Mouse (Mus musculus): ENCODE data around the gene Nudt8.

Nudt8 gene

DNA sequence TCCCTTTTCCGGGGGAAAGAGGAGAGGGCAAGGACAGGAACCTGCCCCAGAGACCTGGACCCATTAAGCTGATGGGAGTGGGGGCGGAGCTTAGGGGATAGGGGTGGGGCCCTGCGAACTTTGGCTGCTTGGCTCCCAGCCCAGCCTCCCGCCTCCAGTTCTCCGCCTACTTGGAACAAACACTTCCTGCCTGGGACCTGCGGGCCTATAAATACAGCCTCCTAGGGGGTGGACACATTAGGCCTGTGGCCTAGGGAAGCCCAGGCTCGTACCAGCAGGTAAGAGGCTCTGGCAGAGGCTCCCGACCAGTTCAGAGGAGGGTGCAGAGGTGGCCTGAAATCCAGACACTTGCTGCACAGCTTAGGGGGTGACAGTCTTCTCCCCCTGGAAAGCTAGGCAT is 14.0 kb upstream of the Nudt8 start, which contains the start of gene Acy3:
Gene Acy3, plus strand, starts transcription at position 237 of the 400 bp plus-strand sequence.
- no peak for DNase-seq (ENCODE audit: low read depth, low spot score)

- DNase-seq (ENCODE audit: low read depth, low spot score): no peak
Measured at GRCm38 (mm10) chr19:3988066-3988465, 12.3 kb upstream of the Nudt8 start.

DNA sequence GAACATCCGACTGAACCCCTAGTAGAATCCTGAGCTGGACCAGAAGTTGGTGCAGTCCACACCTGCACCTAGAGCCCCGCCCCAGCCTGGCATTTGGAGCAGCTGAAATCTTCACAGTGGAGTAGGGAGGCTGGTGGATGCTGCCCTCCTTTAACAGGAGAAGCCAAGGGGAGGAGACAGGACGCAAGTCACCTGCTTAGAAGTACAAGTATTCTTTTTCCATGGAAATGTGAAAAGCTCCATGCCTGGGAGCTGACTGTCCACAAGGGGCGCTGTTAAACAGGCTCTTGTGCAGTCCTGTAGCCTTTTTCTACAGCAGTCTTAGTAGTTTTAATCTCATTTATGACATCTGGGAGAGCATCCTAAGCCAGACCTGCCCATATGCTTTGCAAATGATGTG is 11.6 kb upstream of the Nudt8 start:
- DNase-seq (ENCODE audit: low read depth, low spot score): no peak

- DNase-seq (ENCODE audit: low read depth, low spot score): no peak
Measured at GRCm38 (mm10) chr19:3990804-3991203, 9.6 kb upstream of the Nudt8 start.

GRCm38 (mm10) chr19:3991562-3991961 is 8.8 kb upstream of the Nudt8 start:
- no peak for DNase-seq (ENCODE audit: low read depth, low spot score)

- DNase-seq (ENCODE audit: low read depth, low spot score): no peak
Measured at GRCm38 (mm10) chr19:3991966-3992365, 8.4 kb upstream of the Nudt8 start.

- DNase-seq (ENCODE audit: low read depth, low spot score): no peak
Measured at GRCm38 (mm10) chr19:3992416-3992815, 8.0 kb upstream of the Nudt8 start, which contains the start of gene Tbx10. Gene Tbx10 (plus strand): TSS chr19:3992752.

DNA sequence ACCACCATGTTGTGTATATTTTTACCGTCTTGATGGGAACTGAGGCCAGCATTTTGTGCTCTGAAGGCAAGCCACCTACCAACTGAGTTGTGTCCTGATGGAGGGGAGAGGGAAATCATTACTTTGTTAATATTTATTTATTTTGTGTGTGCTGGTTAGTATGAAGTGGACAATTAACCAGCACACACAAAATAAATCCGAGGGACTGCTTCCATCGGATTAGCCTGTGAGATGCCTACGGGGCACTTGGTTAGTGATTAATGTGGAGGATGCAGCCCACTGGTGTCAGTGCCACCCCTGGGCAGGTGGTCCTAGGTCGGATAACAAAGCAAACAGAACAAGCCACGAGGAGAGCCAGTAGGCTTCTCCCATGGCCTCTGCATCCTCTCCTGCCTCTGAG is 5.4 kb upstream of the Nudt8 start:
- no peak for DNase-seq (ENCODE audit: low read depth, low spot score)

DNA sequence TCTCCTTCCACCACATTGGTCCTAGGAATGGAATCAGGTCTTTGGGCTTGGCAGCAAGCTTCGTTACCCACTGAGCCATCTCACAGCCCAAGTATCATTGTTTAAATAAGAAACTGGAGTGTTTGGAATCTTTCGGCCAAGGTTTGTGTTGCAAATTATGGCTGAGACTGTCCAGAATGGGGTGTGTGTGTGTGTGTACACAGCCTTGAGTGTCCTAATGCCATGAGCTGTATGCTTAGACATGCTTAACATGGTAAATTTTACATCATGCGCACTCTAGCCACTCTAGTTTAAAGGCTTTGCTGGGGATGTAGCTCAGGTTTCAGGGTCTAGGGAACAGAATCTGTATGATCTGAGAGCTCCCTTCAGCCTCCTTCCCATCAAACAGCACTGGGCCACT is 4.9 kb upstream of the Nudt8 start:
- no peak for DNase-seq (ENCODE audit: low read depth, low spot score)

DNA sequence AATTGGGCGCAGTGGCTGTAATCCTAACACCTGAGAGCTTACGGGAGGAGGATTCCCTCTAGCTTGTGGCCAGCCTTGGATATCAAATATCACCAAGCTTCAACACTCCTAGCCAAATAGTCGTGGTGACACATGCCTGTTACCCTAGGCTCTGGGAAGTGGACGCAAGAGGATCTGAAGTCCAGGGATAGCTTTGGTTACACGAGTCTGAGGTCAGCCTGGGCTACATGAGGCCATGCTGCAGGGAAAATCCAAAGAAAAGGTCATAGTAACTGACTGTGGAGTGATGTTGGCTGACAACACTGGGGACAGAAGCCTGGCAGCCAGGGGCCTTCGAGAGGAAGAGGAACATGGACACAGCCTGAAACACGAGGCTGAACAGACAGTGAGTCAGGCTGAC is 4.3 kb upstream of the Nudt8 start:
- no peak for DNase-seq (ENCODE audit: low read depth, low spot score)

- DNase-seq (ENCODE audit: low read depth, low spot score): no peak
Measured at GRCm38 (mm10) chr19:3996747-3997146, 3.6 kb upstream of the Nudt8 start.

DNA sequence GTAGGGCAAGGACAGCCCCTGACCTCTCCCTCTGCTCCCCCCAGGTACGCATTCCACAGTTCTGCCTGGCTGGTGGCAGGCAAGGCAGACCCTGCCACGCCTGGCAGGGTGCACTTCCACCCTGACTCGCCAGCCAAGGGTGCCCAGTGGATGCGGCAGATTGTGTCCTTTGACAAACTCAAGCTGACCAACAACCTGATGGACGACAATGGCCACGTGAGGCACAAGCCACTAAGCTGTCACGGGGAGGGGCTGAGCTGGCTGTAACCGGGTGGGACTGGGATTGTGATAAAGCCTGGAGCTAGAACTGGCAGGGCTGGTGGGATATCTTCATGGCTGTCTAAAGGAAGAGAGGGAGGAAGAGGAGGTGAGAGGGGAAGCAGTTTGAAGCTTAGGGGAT is 3.1 kb upstream of the Nudt8 start:
- no peak for DNase-seq (ENCODE audit: low read depth, low spot score)

GRCm38 (mm10) chr19:3998335-3998734 is 2.0 kb upstream of the Nudt8 start:
- DNase-seq (ENCODE audit: low read depth, low spot score): no peak

DNA sequence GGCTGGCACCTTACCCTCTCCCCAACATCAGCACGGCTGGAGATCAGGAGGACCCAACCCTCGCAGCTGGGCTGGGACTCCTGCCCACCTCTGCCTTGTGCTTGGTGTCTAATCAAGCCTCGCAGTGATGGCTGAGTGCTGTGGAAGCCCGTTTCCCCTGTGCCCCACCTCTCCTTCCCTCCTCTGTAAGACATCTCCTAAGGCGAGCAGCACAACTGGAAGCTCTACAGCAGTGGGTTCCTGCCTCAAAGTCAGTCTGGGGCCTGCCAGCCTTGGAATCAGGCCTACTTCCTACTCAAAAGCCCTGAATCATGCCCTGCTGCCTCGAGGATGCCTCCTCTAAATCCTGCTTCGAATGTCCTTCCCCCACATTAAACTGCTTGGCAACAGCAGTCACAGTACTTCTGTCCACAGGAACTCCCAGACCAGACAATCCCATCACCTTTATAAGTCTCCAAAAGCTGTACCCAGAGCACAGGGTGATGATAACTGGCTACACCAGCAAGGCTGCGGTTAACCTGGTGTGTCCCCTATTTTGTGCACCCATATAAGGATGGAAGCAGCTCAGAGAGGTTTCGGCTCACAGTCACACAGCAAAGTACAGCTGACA is 1.2 kb upstream of the Nudt8 start:
- DNase-seq (ENCODE audit: low read depth, low spot score): no peak

GRCm38 (mm10) chr19:4000949-4001525 is 657 bp downstream of the Nudt8 start:
- no peak for DNase-seq (ENCODE audit: low read depth, low spot score)

GRCm38 (mm10) chr19:4001752-4002151 is 1.4 kb downstream of the Nudt8 start:
- DNase-seq (ENCODE audit: low read depth, low spot score): no peak

DNA sequence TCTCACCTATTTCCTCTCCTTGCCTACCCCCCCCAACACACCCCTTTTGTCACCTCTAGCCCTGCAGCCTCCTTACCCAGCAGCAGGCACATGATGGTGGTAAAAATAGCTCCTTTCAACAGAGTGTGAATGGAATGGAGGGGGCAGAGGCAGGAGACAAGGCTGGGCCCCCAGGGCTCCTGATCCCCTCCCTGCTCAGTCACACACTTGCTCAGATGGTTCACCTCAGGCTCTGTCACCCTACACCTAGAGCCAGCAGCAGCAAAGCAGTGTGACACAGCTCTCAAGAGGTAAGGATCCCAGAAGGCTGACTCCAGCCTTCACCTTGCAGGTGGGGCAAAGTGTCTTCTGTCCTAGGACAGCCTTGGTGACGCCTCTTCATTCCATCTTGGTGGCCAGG is 2.7 kb downstream of the Nudt8 start, which contains the start of gene Doc2g:
Gene Doc2g, plus strand, starts transcription at position 202 of the 400 bp plus-strand sequence.
- DNase-seq (ENCODE audit: low read depth, low spot score): no peak

- DNase-seq (ENCODE audit: low read depth, low spot score): no peak
Measured at GRCm38 (mm10) chr19:4003641-4004040, 3.3 kb downstream of the Nudt8 start.

DNA sequence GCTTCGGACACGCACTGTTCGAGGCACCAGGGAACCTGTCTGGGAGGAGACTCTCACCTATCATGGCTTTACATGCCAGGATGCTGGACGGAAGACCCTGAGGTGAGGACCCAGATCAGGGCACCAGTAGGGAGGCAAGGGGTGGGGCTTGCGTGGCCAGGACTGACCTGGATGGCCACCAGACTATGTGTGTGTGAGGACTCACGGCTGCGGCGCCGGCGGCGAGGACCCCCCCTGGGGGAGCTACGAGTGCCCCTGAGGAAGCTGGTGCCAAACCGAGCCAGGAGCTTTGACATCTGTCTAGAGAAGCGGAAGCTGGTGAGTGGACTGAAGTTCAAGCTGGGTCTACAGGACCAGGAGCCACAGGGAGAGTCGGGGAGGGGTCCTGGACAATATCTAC is 4.0 kb downstream of the Nudt8 start:
- DNase-seq (ENCODE audit: low read depth, low spot score): no peak

DNA sequence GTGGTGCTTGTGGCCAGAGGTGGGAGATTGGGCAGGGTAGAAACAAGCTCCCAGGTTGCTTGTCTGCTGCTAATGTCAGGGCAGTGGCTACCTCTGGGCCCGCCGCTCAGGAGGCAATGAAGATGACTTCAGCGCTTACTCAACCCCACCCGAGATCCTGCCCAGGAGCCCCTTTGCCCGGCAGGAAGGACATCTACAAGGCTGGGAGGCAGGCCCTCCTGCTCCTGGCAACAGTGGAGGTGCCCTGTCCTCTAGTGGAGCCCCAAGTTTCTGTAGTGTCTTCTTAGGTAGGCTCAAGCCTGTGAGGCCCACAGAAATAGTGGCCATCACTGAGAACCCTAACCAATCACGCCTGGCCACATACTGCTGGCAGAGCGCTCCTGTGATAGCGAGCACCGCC is 4.7 kb downstream of the Nudt8 start:
- no peak for DNase-seq (ENCODE audit: low read depth, low spot score)

- no peak for DNase-seq (ENCODE audit: low read depth, low spot score)
Measured at GRCm38 (mm10) chr19:4005971-4006370, 5.6 kb downstream of the Nudt8 start.

DNA sequence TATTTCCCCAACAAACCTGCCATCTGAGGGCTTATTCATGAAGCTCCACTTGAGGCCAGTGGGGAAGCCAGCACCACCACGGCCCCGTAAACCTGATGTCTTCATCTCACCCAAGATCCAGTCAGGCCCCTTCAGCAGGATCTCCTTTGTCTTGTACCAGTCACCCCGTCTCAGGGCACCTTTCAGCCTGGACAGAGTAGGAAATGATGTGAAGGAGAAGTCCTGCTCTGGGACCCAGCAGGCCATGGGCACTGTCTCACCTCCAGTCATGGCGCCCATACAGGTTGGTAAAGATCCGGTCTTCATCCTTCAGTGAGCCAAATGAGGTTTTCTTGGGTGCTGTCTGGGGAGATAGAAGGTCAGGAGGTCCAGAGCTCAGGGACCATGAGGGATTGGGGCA is 10.7 kb downstream of the Nudt8 start:
- DNase-seq (ENCODE audit: low read depth, low spot score): no peak

DNA sequence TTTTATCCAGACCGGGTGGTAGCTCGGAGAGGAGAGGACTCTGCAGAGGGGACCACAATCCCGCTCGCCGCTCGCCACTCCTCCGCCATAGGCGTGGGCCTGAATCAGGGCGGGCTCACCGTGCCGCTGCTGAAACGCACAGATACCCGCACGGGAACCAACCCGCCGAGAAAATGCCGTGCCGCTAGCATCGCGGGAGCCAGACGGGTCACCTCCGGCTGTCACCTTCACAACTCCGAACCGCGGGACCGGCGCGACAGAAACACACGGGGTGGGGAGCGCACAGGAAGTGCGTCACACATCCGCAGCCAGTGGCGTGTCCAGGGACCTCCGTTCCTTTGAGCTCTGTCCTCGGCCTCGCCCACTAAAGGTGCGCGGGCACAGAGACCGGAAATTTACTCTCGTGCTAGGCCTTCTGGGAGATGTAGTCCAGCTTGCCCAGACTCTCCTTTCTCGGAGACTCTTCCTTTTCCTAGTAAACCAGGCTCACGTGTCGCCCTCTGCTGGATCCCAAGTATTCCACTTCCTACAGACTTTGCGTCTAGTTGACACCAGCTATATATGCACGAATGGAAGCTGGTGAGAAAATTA is 12.1 kb downstream of the Nudt8 start, which contains the start of gene Ndufv1:
Gene Ndufv1, minus strand, starts transcription at position 375 of the 591 bp plus-strand sequence.
- DNase-seq (ENCODE audit: low read depth, low spot score): peak; percentile 96
